Mouse (Mus musculus) left cerebral cortex, adult 8-10 months (tissue): ENCODE data around the gene Galns. TPM values are rescaled to one million over a fixed set of nuclear protein-coding genes. Genes with fewer than 3 reads are reported as not detected.
A peak's percentile ranks its signal among the peaks of the same experiment; 100 is the strongest.

Experiments
- DNase-seq, 2 experiments: peaks; one replicate each; pipeline ENCODE4 v3.0.0; 2022; ENCODE audit warnings: low spot score in 2 of 2
- total RNA-seq, 4 experiments: library from RNA; stranded (reverse); gene quantifications; 2 replicates each; pipeline ENCODE4 v1.2.4; 2022

The Galns gene
- total RNA-seq: 10 to 100 TPM in 3 of 4 experiments, 1 to 10 TPM in 1; 9.3 to 11.5 (median 10.9) TPM

DNA sequence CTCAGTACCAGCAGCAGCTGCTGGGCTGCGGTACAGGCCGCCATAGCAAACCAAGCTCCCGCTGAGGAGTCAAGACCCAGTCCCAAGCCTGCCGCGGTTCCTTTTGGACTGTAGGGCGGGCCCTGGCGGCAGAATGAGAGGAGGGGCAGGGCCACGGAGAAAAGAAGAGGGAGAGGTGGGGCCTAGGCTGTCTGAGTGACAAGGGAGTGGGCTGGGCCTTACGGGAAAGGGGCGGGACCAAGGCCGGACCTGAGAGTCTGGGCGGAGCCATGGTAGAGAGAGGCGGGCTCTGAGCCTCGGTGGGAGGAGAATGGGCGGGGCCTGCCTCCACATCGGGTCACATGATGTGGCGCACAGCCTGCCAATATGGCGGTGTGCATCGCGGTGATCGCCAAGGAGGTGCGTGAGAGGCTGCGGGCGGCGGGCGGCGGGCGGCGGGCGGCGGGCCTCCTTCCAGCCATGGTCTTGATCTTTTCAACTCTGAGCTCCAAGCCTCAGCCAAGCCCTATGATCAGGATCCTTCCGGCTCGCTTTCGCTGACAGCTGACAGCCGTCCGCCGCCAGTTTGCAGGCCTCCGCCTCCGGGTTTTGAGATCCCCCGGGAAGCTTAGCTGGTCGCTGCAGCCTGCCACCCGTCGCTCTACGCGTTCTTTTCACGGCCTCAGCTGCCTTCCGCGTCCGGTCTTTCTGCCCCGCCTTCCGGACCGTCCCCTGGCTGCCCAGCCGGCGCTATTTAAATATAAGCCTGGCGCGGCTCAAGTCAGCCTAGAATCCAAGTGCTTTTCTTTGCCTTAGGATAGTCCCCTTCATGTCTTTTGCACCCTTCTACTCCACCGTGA lies at the start of gene Galns, which contains the start of gene Trappc2l:
TSS of gene Galns (minus strand) at position 169 of the 839 bp plus-strand sequence.
TSS of gene Trappc2l (plus strand) at position 346 of the 839 bp plus-strand sequence.
- peak; percentile 75 to 94 for DNase-seq

DNA sequence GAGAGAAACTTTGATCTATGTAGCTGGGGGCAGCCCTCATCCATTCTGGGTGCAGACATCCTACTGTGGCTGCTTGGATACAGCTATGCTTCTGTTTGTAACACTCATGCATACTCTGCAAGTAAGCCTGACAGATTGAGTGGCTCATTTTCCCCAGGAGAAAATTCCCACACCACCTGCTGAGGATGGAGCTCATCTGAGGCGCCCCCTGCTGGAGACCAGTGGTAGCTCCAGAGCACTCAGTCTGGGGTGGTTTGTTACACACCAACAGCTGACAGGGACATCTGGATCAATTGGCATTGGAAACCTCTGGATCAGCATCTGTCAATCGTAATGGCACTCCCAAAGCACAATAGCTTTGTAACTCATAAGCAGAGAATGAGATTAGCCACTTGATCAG lies 48.8 kb upstream of the Galns start:
- DNase-seq: no peak

DNA sequence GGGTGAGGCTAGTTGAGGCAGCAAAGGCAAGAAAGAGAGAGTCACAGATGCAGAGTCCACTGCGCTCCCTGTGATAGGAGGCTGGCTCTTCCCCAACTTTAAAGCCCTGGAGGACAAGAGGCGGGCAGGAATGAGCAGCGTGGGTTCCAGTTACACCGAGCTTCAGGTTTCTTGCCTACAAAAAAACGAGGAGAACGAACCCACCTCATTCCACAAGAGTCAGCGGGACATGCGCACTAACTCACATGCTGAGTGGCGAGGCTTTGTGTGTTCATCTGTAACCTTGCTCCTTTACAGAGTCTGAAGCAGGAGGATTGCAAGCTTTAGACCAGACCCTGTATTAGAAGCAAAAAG lies 47.5 kb upstream of the Galns start:
- DNase-seq: no peak

DNA sequence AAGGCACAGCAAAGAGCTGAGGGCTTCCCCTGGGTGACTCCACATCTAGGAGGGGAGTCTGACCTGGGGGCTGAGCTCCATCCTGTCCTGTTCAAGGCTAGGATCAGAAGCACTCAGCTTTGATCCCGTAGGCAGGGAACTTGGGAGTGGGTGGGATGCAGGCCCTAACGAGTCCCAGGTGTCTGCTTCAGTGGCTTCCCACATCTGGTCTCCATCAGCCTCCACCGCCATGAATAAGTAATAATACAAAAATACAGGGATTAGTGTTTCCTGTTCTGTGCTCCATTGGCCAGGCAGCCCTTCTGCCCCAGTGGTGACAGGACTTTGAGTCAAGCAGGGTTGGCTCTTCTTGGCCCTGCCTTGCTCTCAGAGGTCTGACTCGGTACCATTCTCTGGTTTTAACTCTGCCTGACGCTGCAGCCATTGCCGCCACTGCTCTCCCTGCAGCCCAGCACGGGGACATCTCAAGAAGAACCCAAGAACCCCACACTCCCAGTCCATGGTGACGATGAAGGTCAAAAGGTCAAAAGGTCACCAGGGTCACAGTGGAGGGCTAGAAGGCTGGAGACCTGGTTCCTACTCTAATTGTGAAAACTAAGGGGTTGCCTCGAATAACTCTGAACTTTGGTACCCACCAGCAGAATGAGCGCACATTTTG lies 47.0 kb upstream of the Galns start:
- DNase-seq: no peak

DNA sequence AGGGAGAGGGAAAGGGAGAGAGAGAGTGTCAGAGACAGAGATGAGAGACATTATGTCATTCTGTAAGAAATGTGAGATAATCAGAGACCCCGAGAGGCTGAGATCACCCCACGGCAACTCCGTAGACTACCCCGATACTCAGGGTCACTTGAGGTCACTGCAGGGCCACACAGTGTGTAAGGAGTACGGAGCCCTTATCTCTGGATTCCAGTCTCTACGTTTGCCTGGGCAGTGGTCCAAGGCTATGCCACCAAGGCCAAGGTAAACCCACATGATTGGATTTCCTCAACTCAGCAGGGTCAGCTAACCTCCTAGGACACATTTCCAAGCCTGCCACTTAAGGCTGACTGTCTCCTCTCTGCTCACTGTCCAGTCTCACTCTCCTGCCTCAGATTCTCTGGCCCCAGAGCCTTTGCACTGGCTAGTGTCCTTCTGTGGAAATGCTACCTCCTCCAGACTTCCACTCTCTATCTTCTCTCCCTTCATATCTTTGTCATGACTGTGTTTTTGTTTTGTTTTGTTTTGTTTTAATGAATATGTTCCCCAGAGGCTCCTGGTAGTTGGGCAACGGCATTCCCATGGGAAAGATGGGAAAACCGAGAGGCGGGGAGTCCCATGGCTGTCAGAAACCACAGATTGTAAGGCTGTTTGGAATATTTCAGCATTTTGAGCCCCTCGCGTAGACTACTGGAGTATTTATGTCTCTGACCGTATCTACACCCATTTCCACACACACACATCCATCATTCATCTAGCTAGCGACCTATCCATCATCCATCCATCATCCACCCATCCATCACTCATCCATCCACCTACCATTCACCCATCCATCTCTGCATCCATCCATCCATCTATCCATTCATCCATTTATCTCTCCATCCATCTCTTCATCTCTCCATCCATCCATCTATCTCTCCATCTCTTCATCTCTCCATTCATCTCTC lies 45.1 kb upstream of the Galns start:
- DNase-seq: no peak

DNA sequence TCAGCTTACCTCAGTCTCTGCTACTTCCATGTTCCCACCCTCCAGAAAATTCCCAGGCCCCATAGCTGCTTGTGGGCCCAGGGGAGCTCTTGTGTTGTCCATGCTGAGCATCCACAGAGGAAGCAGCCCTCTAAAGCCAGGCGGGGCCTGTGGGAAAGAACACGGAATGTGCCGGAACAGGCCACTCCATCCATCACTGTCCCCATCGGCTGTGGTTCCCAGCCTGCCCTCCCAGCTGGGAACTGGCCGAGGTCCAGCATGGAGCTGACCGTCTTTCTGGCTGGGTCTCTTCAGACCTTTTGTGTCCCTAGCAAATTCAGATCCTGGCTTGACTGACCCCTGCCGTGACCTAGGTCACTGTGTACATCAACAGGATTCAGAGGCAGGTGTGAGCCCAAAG lies 43.5 kb upstream of the Galns start:
- no peak for DNase-seq

DNA sequence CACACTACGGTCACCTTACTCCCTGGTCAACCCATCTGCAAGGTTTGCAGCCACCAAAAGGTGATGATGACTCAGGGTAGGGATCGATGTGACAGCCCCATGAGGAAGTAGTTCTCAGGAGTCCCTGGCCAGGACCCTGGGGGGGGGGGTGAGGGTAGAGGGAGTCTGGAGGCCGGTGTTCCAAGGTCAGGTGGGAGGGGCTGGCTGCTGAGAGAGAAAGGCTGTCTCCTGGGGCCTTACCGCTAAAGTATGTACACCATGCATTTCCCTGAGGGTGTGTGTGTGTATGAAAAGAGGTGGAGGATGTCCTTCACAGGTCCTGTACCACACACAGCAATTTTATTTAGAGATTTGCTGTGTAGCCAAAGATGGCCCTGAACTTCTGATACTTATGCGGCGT lies 41.4 kb upstream of the Galns start:
- DNase-seq: no peak

DNA sequence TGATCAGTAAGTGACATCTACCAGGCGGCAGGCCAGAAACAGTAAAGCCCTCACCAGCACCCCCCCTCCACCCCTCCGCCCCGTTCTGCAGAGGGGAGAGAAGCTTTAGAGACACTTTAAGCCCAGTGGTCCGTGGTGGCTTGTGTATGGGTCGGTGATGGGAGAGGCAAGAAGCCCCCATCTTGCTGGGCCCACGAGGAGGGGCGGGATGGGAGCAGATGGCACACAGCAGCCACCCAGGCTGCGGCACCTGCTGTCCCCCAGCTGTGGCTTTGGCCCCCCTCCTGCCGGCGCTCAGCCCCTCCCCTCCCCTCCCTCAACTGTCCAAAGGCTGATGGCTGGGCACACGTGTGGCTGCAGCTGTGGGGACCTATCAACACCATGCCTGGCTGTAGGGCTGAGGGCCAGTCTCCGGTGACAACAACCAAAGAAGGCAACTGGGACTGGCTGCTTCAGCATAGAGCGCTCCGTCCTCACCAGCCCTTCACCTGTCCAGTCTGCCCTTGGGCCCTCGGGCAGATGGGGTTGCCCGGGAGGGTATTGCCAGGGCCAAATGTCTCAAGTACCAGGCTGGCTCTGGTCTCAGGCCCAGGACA lies 40.2 kb upstream of the Galns start:
- no peak for DNase-seq

DNA sequence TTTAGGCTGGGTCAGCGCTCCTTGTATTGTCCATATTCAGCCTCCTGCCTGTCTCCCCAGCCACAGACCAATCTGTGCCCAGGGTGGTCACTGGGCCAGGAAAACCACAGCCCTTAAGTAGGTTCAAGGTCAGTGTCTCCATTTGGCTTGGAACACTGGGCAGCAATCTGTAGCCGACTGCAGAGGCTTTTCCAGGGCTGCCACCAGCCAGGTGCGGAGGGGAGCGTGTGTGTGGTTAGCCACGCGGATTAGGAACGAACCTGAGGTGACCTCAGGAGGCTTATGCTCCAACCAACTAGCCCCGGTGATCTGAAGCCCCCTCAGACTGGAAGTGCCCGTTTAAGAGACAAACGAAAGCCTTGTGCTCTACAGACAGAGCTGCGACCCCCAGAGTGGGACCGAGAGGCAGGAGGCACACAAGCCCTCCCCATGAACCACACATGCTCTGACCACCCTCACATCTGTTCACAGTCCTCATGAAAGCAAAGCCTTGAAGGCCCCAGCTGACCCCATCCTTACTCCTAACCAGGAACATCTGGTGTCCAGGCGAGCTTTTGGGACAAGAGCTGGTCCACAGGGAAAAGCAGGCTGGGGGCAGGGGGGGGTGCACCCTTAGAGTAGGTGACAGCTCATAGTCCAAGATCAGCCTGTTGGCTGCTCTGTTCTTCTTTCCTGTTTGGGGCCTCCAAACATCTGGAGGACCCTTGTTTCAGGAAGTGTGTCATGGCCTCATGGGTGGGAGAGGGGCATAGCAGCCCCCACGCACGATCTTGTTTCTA lies 37.1 kb upstream of the Galns start:
- DNase-seq: no peak

DNA sequence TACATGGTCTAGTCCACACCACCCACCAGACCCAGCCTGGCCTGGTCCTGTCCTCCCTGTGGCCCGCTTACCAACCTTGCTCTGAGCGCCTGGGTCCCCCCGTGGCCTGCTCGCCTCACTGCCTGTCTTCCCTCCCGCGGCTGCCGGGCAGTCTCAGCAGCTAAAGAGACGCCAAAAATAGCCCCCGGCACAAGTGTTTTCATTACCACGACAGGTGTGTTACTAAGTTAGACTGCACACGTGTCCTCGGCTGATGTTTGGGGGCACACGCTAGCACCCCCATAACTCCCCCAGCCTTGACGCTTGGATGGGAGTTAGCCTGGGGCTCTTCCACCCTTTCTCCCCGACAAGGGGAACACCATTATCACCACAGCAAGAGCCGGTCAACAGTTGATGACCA lies 35.1 kb upstream of the Galns start:
- DNase-seq: no peak

DNA sequence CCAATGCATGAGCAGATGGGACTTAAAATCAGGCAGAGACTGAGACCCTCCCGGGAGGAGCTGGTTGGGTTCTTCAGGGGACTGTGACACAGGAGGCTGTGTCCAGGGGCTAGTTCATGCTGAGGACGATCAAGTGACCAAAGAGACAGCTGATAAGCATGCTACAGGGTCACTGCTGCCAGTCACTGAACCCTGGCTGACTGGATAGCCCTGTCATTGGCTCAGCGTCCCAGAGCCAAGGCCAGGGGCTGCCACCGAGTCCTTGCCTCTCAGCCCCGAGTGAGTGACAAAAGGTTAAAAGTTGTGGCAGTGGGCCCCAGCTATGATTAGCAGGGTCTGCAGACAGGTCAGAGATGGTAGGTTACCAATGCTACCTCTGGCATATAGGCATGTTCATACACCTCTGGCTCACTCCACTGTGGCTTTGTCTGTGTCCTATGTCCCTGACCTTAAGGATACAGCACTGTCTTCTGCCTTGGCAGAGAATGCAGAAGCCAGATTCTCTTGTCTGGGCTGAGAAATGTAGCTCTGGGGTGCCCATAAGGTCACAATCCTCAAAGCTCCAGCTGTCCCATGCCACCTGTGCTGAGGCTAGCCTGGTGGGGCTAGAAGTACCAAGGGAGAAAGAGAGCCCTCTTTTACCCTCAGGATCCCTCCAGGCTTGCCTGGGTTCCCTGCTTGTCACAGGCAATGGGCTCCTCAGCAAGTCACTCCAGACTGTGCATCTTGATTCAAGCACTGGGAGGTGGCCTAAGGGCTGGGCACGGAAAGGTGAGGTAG lies 33.1 kb upstream of the Galns start:
- DNase-seq: no peak

DNA sequence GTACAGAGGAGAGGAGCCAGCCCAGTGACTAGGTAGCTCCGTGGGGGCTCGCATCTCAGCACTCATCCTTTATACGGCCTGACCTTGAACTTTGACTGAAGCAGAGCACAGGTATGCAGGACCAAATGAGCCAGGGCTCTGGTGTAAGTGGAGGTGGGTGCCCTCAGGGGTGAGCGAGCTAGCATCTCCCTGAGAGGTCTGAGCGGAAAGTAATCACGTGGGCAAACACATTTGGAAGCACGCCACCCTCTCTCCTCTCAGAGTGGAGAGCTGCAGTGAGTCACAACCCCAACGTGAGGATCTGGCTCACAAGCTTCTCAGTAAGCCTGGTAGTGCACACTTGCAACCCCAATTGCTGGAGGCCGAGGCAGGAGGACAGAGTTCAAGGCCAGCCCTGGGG lies 30.8 kb upstream of the Galns start:
- DNase-seq: peak; percentile 36 to 52

DNA sequence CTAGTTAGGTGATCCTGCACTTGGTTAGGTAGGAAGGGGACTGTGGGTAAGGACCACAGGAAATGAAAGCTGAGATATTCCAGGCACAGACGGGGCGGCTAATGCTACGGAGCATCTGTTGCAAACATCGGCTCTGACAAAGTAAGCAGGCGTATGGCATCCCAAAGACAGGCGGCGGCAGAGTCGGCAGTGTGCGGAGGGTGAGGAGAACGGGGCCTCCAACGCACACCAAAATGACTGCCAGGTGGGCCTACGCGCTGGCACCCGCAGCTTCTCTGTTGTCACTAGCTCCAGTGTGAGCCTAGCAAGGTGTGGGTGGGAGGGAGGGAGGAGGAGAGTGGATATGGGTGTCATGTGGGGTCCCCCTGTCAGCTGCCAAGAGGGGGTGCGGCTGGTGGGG lies 30.1 kb upstream of the Galns start:
- peak; percentile 48 to 86 for DNase-seq

DNA sequence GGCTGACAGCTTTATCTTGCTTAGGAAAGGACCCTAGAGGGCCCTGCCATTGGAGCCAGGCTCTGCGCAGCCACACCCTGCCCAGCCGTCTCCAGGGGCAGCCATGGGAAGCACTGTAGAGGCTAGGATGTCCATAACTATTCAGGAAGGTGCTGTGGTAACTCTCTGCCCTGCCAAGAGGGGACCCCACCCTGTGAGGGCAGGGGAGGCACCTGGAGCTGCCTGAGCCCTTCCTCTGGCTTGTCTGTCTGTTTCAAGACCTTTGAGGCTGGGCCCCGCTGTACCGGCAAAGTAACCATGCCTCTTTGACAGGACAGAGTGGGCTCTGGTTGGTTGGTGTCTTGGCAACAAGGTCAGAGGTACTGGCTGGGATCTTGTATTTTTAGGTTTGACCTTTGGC lies 29.6 kb upstream of the Galns start:
- no peak for DNase-seq

DNA sequence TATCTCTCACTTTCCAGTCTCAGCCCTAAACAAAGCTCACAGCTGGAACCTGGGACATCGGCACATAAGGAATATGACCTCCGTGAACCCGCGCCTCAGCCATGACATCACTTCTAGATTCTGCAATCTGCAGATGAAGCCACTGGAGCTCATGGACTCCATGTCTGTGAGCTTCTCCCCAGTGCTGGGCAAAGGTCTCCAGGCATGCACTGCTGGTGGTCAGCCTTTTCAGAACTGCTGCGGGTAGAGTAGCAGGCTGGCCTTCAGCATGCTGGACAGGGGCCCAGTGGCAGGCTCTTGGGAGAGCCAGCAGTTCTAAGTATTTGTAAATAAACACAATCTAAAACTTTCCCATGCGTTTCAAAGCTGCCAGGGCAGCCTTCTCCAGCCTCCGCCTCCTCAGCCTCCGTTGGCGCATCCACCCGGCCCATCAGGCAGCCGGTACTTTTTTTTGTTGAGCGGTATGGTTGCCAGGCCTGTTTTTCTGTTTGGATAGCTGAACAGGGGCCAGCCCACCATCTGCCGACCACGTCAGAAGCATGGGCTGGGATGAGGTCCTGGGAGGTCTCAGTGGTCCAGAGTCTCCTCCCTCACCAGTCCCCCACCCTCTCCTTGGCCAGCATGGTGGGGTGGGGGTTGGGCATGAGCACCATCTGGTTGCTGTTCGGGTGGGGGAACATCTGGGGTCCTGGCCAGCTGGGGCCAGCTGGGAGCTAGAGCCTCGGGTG lies 28.4 kb upstream of the Galns start:
- DNase-seq: no peak

DNA sequence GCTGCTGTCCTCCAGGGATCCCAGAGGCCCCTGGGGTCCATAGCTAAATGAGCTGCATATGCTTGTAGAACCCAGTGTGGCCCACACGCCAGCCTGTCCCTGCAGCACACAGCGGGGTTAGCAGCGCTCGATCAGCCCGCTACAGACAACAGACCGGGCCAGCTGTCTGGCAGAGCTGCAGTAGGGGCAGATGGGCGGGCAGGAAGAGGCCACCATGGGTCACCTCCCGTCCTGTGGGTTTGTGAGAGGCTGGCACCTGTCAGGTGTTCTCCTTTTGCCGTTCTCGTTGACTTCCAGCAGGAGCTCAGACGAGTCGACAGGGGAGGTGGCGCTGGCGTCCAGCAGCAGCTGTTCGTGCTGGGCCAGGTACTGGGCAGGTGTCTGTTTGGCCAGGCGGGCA lies 27.3 kb upstream of the Galns start:
- DNase-seq: no peak

DNA sequence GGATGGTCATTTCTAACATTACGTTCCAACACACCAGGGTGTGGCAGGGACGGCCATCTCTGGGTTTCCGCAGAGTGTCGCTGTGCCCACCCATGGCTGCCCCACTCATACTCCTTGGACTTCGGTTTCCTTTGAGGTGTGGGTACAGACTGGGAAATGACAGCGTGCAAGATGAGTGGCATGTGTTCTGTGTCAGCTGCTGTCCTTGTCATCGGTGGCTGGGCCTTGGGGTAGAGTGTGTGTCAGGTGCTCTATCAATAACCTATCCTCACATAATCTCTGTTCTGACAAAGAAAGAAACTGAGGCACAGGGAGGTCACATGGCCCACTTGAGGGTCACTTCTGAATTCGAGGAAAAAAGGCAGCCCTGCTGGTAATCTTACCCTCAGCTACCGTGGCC lies 26.0 kb upstream of the Galns start:
- no peak for DNase-seq

DNA sequence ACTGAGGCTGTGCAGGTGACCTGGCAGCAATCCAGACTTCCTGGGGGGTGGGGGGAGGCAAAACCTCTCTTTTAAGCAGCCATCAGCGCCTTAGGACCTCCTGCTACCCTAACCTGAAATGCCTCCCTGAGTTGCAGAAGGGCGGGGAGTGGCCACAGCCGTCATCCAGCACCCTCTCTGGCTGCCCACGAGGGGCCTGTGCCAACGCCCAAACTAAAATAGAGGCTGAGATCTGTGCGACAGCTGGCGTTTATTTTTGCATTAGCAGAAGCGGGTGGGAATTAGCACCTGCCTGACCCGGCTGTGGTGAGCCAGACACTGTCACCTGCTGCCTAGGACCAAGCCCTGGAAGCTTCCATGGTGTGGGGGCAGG lies 25.5 kb upstream of the Galns start:
- peak in 1 of 2 experiments; percentile 41 for DNase-seq
